Mouse (Mus musculus): Measurements from ENCODE around the gene Rnf26.

Gene Rnf26

DNA sequence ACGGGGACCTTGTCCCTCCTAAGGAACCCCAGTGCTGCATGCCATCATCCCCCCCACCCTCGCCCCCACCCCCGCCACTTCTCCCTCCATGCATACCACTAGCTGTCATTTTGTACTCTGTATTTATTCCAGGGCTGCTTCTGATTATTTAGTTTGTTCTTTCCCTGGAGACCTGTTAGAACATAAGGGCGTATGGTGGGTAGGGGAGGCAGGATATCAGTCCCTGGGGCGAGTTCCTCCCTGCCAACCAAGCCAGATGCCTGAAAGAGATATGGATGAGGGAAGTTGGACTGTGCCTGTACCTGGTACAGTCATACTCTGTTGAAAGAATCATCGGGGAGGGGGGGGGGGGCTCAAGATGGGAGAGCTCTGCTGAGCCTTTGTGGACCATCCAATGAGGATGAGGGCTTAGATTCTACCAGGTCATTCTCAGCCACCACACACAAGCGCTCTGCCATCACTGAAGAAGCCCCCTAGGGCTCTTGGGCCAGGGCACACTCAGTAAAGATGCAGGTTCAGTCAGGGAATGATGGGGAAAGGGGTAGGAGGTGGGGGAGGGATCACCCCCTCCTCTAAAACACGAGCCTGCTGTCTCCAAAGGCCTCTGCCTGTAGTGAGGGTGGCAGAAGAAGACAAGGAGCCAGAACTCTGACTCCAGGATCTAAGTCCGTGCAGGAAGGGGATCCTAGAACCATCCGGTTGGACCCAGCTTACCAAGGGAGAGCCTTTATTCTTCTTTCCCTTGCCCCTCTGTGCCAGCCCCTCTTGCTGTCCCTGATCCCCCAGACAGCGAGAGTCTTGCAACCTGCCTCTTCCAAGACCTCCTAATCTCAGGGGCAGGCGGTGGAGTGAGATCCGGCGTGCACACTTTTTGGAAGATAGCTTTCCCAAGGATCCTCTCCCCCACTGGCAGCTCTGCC is 65.5 kb downstream of the Rnf26 start:
- no peak for DNase-seq (ENCODE audit: low read depth, low spot score)

GRCm38 (mm10) chr9:44047071-44047470 is 66.2 kb downstream of the Rnf26 start:
- no peak for DNase-seq (ENCODE audit: low read depth, low spot score)

DNA sequence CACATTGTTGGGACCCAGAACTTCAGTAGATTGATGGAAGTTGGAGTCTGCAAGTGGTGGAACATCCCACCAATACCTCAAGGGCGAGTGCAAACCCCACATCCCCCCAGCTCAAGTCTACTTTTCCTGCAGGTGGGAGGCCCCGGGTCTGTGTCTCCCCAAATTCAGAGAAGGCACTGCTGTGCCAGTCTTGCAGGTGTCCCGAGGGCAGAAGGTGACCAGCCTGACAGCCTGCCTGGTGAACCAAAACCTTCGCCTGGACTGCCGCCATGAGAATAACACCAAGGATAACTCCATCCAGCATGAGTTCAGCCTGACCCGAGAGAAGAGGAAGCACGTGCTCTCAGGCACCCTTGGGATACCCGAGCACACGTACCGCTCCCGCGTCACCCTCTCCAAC is 66.9 kb downstream of the Rnf26 start:
- no peak for DNase-seq (ENCODE audit: low read depth, low spot score)

- DNase-seq (ENCODE audit: low read depth, low spot score) = no peak
These were observed 67.4 kb downstream of the Rnf26 start for GRCm38 (mm10) chr9:44045884-44046272.

Measured in forelimb bud, embryonic 11.5 days (tissue).